Mouse (Mus musculus) bone marrow, adult 2 months (tissue): Measurements from ENCODE around the gene Adsl.

Experiments used
- CTCF ChIP-seq: fragments of 200-500 bp; IDR thresholded peaks from 2 replicates; pipeline ENCODE4 v1.5.1; 2011; ENCODE audit warnings: low read length, control low read depth; ENCODE audit not compliant: control insufficient read depth, insufficient read depth
- POLR2A ChIP-seq: fragments of 200-500 bp; IDR thresholded peaks from 2 replicates; pipeline ENCODE4 v1.6.1; 2011; ENCODE audit warnings: low read depth, mild to moderate bottlenecking, control low read depth, low read length, borderline replicate concordance; ENCODE audit not compliant: control insufficient read depth

DNA sequence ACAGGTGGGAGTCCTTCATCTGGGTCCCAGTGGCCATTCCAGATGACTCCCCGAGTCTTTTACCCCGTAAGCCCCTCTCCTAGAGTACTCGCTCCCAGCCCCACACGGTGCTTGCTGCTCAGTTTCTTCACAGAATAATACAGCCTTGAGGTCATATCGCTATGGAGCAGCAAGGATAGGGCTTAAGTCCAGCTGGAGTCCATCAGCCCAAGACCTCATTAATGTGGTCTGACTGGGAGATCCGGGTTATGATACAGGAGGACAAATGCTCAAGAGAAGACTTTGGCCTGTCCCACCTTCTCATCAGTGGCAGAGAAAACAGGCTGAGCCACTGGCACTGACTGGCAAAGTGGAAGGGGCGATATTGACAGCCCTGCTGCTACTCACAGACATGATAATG is 69.0 kb downstream of the Adsl start:
- TF ChIP-seq CTCF (no peak), POLR2A (no peak)
